Mouse (Mus musculus): ENCODE results near the gene Cldn34c1. TPM values are rescaled to one million over a fixed set of nuclear protein-coding genes. Genes with fewer than 3 reads are reported as not detected.

The Cldn34c1 gene
- polyA plus RNA-seq (2014; fragmentation: Illumina TruSeq; extraction: RNeasy Lipid Tissue Mini Kit (QIAGEN cat#74804)): 44.6 TPM

GRCm38 (mm10) chrX:123103291-123104260 is at the start of gene Cldn34c1:
Gene Cldn34c1, plus strand, starts transcription at chrX:123103495.

GRCm38 (mm10) chrX:123222381-123222780 is 119.1 kb downstream of the Cldn34c1 start, which contains the start of gene Srsx:
Gene Srsx, minus strand, starts transcription at chrX:123222481.

Other genes with a start within 250 kb of the Cldn34c1 start
- not detected for gene Gm17521, start 73.8 kb upstream of the Cldn34c1 start, polyA plus RNA-seq (2014; fragmentation: Illumina TruSeq; extraction: RNeasy Lipid Tissue Mini Kit (QIAGEN cat#74804))
- not detected for gene Srsx, start 119.0 kb downstream of the Cldn34c1 start, polyA plus RNA-seq (2014; fragmentation: Illumina TruSeq; extraction: RNeasy Lipid Tissue Mini Kit (QIAGEN cat#74804))
- not detected for gene Gm17577, start 143.4 kb downstream of the Cldn34c1 start, polyA plus RNA-seq (2014; fragmentation: Illumina TruSeq; extraction: RNeasy Lipid Tissue Mini Kit (QIAGEN cat#74804))